Mouse (Mus musculus) cortical plate, adult 2 months (tissue): ENCODE measurements around the gene Fkbp5. TPM values are rescaled to one million over a fixed set of nuclear protein-coding genes. Genes with fewer than 3 reads are reported as not detected.

Source experiments
- H3K27ac ChIP-seq: fragments of 200-500 bp; 2 replicates; pipeline ENCODE4 v1.5.1; 2012; ENCODE audit warnings: low read length, control low read depth, inconsistent platforms; ENCODE audit not compliant: insufficient read depth
- H3K4me1 ChIP-seq: fragments of 200-500 bp; 2 replicates; pipeline ENCODE4 v1.6.1; 2011; ENCODE audit warnings: low read length; ENCODE audit not compliant: control insufficient read depth, insufficient read depth
- H3K4me3 ChIP-seq: fragments of 200-500 bp; 2 replicates; pipeline ENCODE4 v1.5.1; 2011; ENCODE audit warnings: mild to moderate bottlenecking, low read length, control low read depth; ENCODE audit not compliant: insufficient read depth
- CTCF ChIP-seq: fragments of 200-500 bp; IDR thresholded peaks from 2 replicates; pipeline ENCODE4 v1.5.1; 2011; ENCODE audit warnings: mild to moderate bottlenecking, control low read depth, low read length; ENCODE audit not compliant: insufficient read depth; ENCODE audit errors: extremely low read depth
- POLR2A ChIP-seq: fragments of 200-500 bp; IDR thresholded peaks from 2 replicates; pipeline ENCODE4 v1.6.1; 2011; ENCODE audit warnings: mild to moderate bottlenecking, low read length, control low read depth; ENCODE audit not compliant: insufficient read depth; ENCODE audit errors: extremely low read depth
- polyA plus RNA-seq: library from polyadenylated mRNA; depleted of rRNA; stranded (reverse); fragments of >200 nt; gene quantifications from 2 replicates; pipeline ENCODE4 v1.2.3, GENCODE M21; 2012

The Fkbp5 gene
- polyA plus RNA-seq, 1 experiment: 13.5 TPM

- no peak for TF ChIP-seq CTCF
- TF ChIP-seq POLR2A: no peak
- no peak overlapping the region for H3K27ac ChIP-seq
- H3K4me1 ChIP-seq: no peaks in the 10 kb centered on the region
- H3K4me3 ChIP-seq: no peak overlapping the region
These were observed 31.2 kb upstream of the Fkbp5 start for GRCm38 (mm10) chr17:28548550-28548949.

GRCm38 (mm10) chr17:28546925-28547324 is 29.6 kb upstream of the Fkbp5 start:
- no peak for TF ChIP-seq POLR2A
- TF ChIP-seq CTCF: no peak
- Histone ChIP-seq H3K27ac (no peak overlapping the region), H3K4me1 (no peaks in the 10 kb centered on the region), H3K4me3 (no peak overlapping the region)

GRCm38 (mm10) chr17:28537881-28538280 is 20.6 kb upstream of the Fkbp5 start:
- no peaks in the 10 kb centered on the region for H3K4me1 ChIP-seq
- no peak overlapping the region for H3K27ac ChIP-seq
- no peak for TF ChIP-seq POLR2A
- no peak for TF ChIP-seq CTCF
- no peak overlapping the region for H3K4me3 ChIP-seq

- TF ChIP-seq CTCF (no peak), POLR2A (no peak)
- no peak overlapping the region for H3K4me3 ChIP-seq
- H3K4me1 ChIP-seq: no peaks in the 10 kb centered on the region
- no peak overlapping the region for H3K27ac ChIP-seq
These were observed 16.0 kb upstream of the Fkbp5 start for GRCm38 (mm10) chr17:28533327-28533726.

- H3K4me1 ChIP-seq: peaks cover 1% of the 10 kb centered on the region; the same call in 1 of the 2 replicates
- TF ChIP-seq CTCF (no peak), POLR2A (no peak)
- H3K27ac ChIP-seq: no peak overlapping the region
- H3K4me3 ChIP-seq: no peak overlapping the region
These were observed 15.2 kb upstream of the Fkbp5 start for GRCm38 (mm10) chr17:28532557-28532956.

GRCm38 (mm10) chr17:28531946-28532345 is 14.6 kb upstream of the Fkbp5 start:
- Histone ChIP-seq H3K4me3 (no peak overlapping the region), H3K4me1 (peaks cover 1% of the 10 kb centered on the region; the same call in 1 of the 2 replicates), H3K27ac (no peak overlapping the region)
- no peak for TF ChIP-seq CTCF
- TF ChIP-seq POLR2A: no peak

GRCm38 (mm10) chr17:28530506-28530905 is 13.2 kb upstream of the Fkbp5 start, which contains the start of gene Armc12:
Gene Armc12 (plus strand): TSS chr17:28530806.
- TF ChIP-seq CTCF (no peak), POLR2A (no peak)
- H3K4me1 ChIP-seq: peaks cover 1% of the 10 kb centered on the region; the same call in 1 of the 2 replicates
- no peak within 1 kb of the TSS for H3K27ac ChIP-seq
- H3K4me3 ChIP-seq: no peak within 1 kb of the TSS

- peaks cover 1% of the 10 kb centered on the region; the same call in 1 of the 2 replicates for H3K4me1 ChIP-seq
These were observed 11.8 kb upstream of the Fkbp5 start for GRCm38 (mm10) chr17:28529116-28529515.

GRCm38 (mm10) chr17:28528043-28528351 is 10.7 kb upstream of the Fkbp5 start:
- peaks cover 3% of the 10 kb centered on the region; the same call in 1 of the 2 replicates for H3K4me1 ChIP-seq
- no peak overlapping the region for H3K27ac ChIP-seq
- H3K4me3 ChIP-seq: no peak overlapping the region
- TF ChIP-seq POLR2A (no peak), CTCF (peak; percentile 88)

More at GRCm38 (mm10) chr17:28529116-28529515, 11.8 kb upstream of the Fkbp5 start:
- TF ChIP-seq CTCF (no peak), POLR2A (no peak)
- H3K27ac ChIP-seq: no peak overlapping the region
- no peak overlapping the region for H3K4me3 ChIP-seq

GRCm38 (mm10) chr17:28527184-28528042 is 10.1 kb upstream of the Fkbp5 start:
- Histone ChIP-seq H3K4me3 (no peak overlapping the region), H3K27ac (no peak overlapping the region), H3K4me1 (peaks cover 3% of the 10 kb centered on the region; the same call in 1 of the 2 replicates)
- TF ChIP-seq CTCF (no peak), POLR2A (no peak)
